Mouse (Mus musculus) urinary bladder, postnatal 25 days (tissue): Measurements from ENCODE around the gene Hcfc1.

ENCODE experiments used
- DNase-seq: peaks from one replicate; pipeline ENCODE4 v3.0.0; 2022; ENCODE audit warnings: low spot score

Hcfc1 gene

DNA sequence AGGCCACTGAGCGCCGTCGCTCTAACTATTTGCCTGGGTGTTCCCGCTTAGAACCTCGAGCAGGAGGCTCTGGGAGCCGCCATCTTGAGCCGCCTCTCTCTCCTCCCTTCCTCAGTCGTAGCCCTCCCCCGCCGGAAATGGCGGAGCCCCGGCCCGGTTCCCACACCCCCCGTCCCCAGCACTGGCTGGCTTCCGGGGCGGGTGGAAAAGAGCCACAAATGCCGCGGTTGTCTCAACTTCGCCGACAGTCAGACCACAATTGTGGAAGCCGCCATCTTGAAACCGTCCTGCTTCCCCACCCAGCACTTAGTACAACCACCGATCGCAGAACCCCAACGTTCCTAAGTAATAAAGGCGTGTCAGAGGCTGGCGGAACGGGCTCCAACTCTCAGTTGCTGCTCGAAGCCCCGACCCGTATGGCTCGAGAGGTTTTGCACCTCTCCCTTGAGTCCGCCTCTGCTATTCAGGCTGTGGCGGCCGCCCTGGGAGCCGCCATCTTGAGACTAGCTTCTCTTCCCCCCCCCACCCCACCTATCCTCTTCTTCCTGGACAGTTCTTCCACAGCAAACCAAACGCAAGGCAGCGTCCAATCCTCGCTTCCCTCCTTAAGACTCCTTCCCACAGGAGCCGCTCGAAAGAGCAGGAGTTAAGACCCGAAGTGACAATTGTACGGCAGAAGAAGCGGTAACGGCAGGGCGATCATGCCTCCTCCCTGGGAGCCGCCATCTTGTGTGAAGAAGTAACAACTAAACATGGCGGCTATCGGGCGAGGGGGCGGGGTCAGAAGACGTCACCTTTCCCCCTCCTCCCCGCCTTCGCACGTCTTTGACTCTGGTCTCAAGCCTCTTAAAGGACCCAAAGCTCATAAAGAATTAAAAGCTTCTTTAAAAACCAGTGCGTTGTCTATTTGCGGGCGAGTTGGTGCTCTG, at the start of gene Hcfc1:
TSS of gene Hcfc1 (minus strand) at position 110 of the 929 bp plus-strand sequence.
- DNase-seq: peak; percentile 77

DNA sequence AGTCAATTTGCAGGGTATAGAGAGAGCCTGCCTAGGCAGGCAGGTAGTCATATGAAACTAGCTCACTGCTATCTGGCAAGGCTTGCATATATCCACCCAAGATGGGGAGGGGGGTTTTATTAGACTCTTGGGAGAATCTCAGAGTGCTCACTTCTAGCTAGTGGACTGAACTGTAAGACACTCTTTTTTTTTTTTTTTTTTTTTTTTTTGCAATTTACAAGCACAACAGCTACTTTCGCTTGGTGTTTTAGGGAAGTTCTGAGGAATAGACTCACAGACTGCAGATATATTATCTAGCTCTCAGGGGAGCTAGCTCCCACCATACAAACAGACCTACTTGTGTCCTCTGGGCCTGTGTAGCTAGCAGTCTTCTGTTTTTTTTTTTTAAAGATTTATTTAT, 48.4 kb upstream of the Hcfc1 start:
- DNase-seq: no peak

DNA sequence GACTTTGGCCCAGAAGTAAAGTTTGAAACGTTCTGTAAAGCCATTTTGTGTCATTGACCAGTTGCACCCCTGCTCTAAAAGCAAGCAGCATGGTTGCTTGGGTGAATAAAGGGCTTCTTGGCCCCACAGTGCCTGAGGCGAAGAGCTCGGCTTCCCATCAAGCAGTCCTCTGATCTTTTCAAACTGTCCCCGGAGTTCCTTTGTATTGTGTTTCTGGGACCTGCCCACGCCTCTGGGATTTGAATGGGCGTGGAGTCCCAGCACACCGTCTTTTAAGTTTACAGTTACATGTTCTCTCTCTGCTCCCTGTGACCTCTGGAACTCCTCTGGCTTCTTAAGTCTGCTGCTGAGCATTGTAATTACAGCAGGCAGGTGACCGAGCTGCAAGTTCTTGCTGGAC, 41.9 kb upstream of the Hcfc1 start:
- no peak for DNase-seq

DNA sequence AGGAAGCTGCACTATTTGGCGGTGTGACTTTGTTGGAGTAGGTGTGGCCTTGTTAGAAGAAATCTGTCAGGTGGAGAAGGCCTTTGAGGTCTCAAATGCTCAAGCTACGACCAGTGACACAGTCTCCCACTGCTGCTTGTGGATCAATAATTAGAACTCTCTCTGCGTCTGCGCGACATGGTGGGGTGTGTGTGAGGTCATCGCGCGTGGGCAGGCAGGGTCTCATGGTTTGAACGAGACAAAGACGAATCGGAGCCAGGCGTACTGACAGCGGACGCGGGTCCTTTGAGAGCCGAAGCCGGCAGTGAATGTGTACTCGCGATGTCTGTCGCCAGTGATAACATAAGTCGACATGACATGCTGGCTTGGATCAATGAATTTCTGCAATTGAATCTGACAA, 40.2 kb upstream of the Hcfc1 start:
- DNase-seq: no peak

DNA sequence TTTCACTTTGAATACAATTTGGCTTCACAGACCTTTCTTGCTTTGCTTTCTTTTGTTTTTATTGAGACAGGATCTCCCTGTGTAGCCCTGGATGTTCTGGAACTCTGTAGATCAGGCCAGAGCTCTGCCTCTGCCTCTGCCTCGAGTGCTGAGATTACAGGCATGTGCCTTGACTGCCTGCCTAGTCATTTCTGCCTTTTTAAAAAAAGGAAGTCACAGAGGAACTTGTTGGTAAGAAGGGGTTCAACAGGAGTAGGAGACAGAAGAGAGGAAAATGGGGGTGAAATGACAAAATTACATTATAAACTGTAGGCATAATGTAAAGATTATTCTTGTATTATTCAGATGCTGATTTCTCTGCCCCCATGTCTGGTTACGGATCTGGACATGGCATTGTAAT, 37.5 kb upstream of the Hcfc1 start:
- DNase-seq: no peak

DNA sequence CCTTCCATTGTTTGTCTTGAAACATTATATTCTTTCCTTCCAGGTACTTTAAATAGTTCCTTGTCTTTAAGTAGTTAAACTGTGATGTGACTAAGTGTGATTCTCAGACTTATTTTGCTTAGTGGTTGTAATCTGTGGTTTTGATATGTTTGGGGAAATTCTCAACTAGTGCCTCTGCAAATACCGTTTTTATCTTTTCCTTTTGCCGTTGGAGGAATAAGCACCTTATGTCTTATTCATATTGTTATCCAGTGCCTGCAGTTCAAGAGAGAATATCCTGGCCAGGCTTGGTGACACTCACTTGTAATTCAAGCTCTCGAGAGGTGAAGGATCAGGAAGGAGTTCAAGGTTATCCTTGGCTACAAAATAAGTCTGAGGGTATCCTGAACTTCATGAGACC, 34.9 kb upstream of the Hcfc1 start:
- DNase-seq: no peak

DNA sequence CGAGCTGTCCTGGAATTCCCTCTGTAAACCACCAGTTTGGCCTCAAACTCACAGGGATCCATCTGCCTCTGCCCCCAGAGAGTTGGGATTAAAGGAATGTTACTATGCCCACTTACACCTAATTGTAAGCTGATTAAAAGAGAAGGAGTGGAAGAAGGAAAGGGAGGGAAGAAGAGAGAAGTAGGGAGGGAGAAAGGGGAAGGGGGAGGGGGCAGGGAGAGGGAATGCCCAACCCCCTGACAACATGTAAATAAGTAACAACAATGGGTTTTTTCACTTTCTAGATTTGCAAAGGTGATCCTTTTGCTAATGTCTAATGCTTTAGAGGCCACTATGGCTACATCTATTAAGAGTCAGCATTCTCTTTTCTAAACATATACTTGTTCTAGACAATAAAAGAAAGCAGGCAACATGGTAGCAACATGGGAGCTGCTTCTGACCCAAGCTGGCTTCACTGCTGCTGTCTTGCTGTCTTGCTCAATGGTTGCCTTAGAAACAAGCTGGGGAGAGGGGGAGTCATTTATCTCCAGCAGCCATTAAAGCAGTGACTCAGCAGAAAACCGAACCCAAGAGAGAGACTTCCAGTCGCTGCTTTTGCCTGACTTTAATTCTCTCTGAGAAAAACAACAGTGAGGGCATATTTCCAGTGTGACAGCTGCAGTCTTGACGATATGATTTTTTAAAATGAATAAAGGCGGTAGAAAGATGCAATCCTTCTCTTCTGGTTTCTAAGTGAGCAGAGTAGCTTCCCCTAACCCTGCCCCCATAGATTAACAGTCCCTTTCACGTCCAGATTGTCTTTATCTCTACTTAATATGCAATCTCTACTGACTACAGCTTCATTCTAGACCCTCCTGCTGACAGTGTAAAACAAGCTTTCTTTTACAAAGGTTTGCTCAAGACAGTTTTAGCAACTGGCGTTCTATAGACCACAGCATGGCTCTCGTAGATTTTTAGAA, 33.0 kb upstream of the Hcfc1 start:
- no peak for DNase-seq

DNA sequence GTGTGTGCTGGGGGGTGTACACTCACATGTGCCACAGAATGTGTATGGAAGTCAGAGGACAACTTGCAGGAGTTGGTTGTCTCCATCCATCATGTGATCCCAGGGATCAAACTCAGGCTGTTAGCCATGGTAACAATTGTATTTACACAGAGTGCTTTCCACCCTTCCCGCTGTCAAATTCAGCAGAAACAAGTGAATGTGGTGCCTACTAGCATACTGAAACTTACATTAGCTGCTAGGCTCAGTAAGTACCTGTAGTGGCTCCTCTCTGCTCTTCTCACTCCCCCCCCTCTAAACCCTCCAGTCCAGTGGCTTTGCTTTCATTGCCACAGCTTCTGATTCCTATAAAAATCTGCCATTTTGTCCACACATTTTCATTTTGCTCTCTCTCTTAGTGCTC, 11.6 kb upstream of the Hcfc1 start:
- no peak for DNase-seq

DNA sequence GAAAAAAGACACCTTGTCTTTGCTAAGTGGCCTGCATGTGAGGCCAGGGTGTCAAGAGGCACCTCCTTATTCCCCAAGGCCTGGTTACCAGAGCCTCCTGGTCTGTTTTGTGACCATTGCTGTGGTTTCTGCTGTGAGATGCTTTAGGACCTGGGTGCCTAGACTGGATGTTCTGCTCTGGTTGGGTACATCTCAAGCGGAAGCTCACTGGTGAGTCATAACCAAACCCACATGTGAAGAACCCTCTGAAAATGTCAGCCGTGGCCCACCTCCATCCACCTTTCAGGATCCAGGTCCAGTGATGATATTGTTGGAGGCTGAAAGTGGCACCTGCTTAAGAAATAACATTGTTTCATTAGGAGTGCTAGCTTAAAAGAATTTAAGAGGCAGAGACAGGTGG, 10.1 kb upstream of the Hcfc1 start:
- DNase-seq: no peak

DNA sequence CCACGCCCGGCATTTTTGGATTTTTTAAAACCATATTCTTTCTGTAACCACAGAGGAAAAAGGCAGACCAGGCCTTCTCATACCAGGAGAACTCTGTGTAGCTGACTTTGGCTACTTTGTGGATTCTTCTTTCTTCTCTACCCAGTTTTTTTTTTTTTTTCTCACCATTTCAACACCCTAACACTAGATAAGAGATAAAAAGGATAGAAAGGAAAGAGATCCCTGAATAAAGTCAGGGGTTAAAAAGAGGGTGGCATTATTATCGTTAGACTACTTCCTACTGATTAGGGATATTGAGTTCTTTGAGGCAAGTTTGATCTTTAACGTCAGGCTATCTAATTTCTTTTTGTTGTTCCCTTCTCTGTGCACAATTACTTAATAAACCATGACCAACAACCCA, 6.6 kb upstream of the Hcfc1 start:
- DNase-seq: no peak

DNA sequence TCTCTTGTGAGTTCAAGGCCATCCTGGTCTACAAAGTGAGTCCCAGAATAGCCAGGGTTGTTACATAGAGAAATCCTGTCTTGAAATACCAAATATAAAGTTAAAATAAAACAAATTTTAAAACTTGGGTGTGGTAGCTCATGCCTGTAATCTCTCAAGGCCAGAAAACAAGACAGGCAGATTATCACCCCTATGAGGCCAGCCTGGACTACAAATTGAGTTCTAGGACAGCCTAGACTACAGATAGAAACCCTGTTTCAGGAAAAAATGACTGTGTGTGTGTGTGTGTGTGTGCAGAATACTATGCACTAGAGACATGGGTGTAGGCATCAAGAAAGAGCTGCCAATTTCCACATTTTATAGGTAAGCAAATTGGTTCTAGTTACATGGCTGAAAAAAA, 4.6 kb upstream of the Hcfc1 start:
- DNase-seq: no peak

DNA sequence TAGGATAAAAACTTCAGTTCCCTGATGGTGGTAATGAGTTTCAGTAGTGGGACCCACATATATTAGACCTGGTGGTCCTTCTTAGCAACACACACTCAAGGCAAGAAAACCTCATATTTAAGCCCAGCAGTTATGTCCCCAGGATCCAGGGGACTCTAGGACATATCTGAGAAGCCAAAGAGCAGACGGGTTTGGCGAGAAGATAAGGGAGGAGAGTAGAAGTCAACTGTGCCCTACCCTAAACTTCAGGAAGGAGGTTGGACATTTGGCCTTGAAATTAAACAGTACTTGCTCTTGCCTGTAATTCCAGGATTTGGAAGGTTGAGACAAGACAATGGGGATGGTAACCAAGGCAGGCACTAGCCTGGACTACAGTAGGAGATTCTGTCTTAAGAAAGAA, 3.6 kb upstream of the Hcfc1 start:
- DNase-seq: no peak

DNA sequence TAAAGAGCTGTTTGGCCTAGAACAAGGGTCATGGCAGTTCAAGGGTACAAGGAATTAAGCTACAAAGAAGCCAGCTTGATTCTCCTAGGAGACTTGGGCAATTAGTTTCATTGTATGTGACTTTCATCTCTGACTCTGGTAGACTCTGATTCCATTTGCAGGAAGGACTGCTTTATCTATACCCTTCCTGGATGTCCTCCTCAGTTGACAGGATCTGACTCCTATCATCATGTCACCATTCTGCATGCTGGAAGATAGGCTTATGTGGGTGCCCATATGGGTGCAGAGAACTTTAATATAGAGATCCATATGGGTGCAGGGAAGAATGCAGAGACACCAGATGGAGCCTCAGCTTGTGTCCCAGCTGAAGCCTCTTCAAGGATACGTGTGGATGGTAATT, 3.0 kb upstream of the Hcfc1 start:
- DNase-seq: no peak

DNA sequence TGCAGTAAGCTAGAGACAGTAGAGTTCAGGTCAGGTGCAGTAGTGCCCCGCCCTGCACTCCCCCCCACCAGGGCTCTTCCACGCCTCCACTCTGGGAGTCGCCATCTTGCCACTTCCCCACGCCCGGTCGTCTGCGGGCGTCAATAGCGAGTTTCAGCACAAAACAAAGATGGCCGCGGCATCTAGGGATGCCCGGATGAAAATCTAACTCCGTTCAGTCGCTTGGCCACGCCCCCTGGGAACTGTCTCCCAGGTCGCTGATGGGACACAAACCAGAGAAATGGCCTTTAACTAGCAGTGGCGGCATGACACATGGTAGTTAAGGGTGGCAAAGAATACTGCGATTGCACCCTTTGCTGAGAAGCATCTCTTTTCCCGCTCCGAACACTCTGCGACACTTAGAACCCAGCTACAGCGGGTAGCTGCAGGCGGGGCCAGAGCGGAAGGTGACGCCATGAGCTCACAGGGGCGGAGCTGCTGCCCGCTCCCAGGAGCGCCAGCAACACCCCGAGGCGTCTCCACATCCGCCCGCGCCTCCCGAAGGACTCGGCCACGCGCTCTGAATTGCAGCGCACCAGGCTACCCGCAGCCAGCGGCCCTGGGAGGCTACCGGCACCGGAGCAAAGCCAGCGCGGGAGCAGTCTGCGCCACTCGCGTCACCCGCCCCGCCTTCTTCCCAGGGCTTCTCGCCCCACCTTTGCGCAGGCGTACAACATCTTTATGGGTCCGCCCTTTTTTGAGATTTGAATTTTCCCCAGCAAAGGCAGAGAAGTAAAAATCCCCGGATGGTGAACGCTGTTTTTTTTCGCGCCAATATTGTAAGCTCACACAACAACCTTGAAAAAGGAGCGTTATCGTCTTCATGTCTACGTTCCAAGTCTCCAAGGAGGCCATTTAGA, 1.3 kb upstream of the Hcfc1 start:
- peak; percentile 75 for DNase-seq

DNA sequence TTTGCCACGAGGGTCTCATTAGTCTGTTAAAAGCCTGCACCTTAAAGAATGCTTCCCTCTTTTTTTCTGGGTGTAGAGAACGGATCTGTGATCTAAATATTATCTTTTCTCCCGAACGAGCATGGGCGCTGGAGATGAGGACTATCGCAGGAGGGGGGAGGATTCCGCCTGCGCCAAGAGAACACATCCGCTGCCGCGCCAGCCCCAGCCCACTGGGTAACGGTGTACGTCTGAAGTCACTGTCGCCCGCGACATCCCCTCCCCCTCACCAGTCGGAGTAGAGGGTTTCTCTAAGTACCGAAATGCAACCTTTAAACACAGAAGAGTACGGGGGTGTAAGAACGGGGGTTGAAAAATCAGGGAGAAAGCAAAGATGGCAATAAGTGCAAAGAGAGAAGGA, 850 bp downstream of the Hcfc1 start:
- DNase-seq: peak; percentile 30

DNA sequence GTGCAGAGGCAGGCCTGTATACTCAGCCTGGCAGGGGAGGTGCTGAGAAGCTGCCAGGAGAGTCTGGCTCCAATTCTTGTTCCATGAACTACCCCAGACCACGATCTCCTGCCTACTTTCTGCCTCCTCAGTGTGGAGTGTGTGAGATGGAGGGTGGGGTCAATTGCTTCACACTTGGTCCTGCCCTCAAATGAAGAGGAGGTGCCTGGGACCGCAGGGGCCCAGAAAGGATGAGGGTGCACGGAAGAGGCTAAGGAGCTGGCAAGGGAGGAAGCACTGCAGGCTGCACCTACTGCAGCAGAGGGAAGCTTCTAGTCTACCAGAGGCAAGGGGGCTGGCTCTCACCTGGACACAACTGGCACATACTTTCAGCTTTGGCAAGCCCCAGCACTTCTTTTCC, 1.8 kb downstream of the Hcfc1 start:
- no peak for DNase-seq

DNA sequence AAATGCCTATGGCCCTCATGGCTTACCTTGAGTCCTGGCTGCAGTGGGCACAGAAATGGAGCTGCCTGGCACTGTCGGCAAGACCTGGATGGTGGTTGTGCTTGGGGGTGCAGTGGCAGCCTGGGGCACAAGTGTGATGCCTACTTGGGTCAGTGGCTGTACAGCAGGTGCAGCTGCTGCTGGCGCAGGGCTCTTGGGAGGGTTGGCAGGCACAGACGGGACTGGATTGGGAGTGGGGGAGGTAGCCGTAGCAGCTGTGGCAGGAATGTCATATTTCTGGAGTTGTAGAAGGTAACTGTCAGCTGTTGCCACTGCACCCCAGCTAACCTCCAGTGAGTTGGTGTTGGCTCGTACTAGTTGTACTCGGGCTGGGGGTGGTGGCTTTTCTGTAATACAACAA, 11.2 kb downstream of the Hcfc1 start:
- DNase-seq: no peak

DNA sequence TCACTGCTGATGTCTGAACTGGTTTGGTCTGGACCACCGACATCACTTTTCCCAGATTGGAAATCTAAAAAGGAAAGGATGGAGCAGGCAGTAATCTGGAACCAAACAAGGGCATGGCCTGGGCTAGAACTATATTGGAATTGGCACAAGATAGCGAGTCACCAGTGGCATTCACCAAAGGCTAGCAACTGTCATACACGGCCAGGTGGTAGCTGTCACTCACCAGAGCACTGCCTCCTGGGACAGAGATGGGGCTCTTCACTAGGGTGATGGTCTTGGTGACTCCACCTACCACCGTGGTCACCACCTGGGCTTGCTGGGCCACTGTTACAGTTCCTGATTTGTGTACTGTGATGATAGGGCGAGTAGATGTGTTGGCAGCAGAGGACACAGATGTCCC, 13.6 kb downstream of the Hcfc1 start:
- no peak for DNase-seq

DNA sequence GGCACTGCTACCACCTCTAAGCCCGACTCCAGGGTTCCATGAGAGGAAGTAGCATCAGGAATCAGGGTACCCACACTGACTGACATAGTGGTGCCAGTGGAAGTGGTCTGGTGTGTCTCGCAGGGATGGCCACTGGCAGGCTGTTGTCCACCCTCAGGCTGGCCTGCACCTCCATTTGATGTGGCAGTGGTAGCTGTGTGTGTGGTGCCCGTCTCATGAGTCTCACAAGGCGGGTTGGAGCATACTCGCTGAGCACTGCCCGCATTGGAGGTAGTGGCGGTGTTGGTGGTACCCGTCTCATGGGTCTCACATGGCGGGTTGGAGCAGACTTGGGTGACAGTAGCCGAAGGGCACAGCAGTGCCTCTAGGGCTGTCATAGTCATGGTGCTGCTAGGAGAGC, 16.8 kb downstream of the Hcfc1 start:
- no peak for DNase-seq

DNA sequence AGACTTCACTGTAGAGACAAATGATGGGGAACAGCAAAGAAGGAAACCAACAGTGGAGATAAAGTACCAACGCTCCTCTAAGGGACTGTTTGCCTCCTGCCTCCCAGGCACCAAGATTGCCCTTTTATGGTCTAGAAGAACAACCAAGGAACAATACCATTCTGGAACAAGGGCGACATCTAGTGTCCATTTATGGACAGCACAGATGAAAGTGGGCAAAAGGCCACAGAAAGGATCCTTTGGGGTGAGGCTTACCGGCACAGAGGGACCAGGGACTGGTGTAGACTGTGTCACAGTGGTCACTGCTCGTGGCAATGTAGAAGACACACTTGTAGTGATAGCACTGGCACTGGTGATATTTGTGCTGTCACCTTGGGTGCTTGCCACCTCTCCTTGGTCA, 17.5 kb downstream of the Hcfc1 start:
- DNase-seq: peak; percentile 19

DNA sequence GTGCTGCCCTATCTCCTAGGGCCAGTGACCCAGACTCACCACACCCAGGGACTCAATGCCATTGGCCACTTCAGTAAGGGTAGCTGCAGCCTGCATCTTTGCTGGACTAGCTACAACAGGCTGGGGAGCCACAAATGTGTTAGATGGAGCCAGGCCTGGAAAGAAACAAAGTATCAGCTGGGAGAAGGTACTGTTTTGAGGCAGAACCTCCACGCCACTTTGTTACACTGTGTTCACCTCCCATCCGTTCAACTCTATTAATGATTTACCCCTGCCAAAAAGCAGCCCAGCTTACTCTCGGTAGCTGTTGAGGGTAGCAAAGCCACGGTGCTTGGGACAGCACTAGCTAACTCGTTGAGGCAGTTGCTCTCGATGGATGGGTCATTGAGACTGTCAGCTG, 19.3 kb downstream of the Hcfc1 start:
- DNase-seq: no peak

DNA sequence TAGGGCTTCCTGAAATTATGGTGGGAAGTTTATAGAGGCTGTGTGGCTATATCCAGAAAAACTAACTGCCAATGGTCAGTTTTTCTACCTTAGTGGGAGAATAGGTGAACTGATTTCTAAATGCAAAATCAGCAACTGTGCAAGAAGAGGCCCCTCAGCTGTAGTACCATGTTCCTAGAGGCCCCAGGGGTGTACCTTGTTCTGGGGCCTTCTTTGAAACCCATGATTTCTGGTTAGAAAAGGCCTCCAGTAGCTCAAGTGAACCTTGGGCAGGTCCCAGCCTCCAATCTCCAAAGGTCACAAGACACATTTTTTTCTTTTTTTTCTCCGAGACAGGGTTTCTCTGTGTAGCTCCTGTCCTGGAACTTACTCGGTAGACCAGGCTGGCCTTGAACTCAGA, 23.9 kb downstream of the Hcfc1 start:
- DNase-seq: no peak
